Comparison of ENCODE assay signal across 25 mouse cellular contexts in genomic region chr3:153475919-153476318, GRCm38 (mm10).
DNase-seq lines count a peak whose midpoint lies in the region; TF ChIP-seq lines count a peak whose summit lies in the region.
"Had no signal": no experiment of that assay in that cellular context is flagged by ENCODE, and none has a peak within 500 bp of the region (broad histone marks: within the 10 kb centered on the region; RNA-seq: fewer than 3 reads in every experiment).

No protein-coding gene starts in this region.

- H3K9me3 ChIP-seq in heart, embryonic 10.5 days: no peaks in the 10 kb centered on the region
- H3K9me3 ChIP-seq: embryonic facial prominence, embryonic 10.5 days; embryonic facial prominence, embryonic 13.5 days; forebrain, embryonic 13.5 days; hindbrain, embryonic 10.5 days; hindbrain, embryonic 13.5 days; intestine, embryonic 15.5 days had no signal

- 91% methylated on average over 9 of the region's 9 CpGs for WGBS in heart, embryonic 10.5 days
- WGBS in heart, adult 2 months: 86% methylated on average over 9 of the region's 9 CpGs

- H3K9ac ChIP-seq in heart, adult 2 months (ENCODE audit: low read depth, low read length): no peak overlapping the region
- H3K9ac ChIP-seq: embryonic facial prominence, embryonic 13.5 days; forebrain, embryonic 13.5 days; hindbrain, embryonic 13.5 days; intestine, embryonic 15.5 days had no signal

- H3K27me3 ChIP-seq in heart, embryonic 10.5 days (ENCODE audit: insufficient read depth, poor library complexity, severe bottlenecking): no peaks in the 10 kb centered on the region
- H3K27me3 ChIP-seq in heart, adult 2 months (ENCODE audit: control insufficient read depth, insufficient read depth, low read length): no peaks in the 10 kb centered on the region
- H3K27me3 ChIP-seq in testis, adult 2 months (ENCODE audit: control insufficient read depth, insufficient read depth, low read length): no peaks in the 10 kb centered on the region
- H3K27me3 ChIP-seq: embryonic facial prominence, embryonic 13.5 days; forebrain, embryonic 13.5 days; hindbrain, embryonic 13.5 days; intestine, embryonic 15.5 days had no signal

- H3K27ac ChIP-seq in heart, embryonic 10.5 days: no peak overlapping the region
- H3K27ac ChIP-seq in heart, adult 2 months: no peak overlapping the region
- peak overlapping the region; percentile 75 for H3K27ac ChIP-seq in testis, adult 2 months (ENCODE audit: control insufficient read depth, insufficient read depth, low read depth, low read length)
- H3K27ac ChIP-seq: embryonic facial prominence, embryonic 10.5 days; embryonic facial prominence, embryonic 13.5 days; forebrain, embryonic 13.5 days; hindbrain, embryonic 10.5 days; hindbrain, embryonic 13.5 days; intestine, embryonic 15.5 days had no signal

- no peak for TF ChIP-seq POLR2A in heart, adult 2 months (IDR thresholded peaks at IDR 0.05; ENCODE audit: insufficient read depth, low read depth, low read length)
- peak; percentile 86; the same call in 1 of the 2 replicates for TF ChIP-seq POLR2A in testis, adult 2 months (IDR thresholded peaks at IDR 0.05; ENCODE audit: control insufficient read depth, low read depth, low read length)

- no peaks in the 10 kb centered on the region for H3K4me1 ChIP-seq in heart, embryonic 10.5 days
- no peaks in the 10 kb centered on the region for H3K4me1 ChIP-seq in heart, adult 2 months (ENCODE audit: control insufficient read depth, insufficient read depth, low read length)
- peaks cover 2% of the 10 kb centered on the region; the same call in 1 of the 2 replicates for H3K4me1 ChIP-seq in testis, adult 2 months (ENCODE audit: control insufficient read depth, insufficient read depth, low read length)
- H3K4me1 ChIP-seq: embryonic facial prominence, embryonic 10.5 days; embryonic facial prominence, embryonic 13.5 days; forebrain, embryonic 13.5 days; intestine, embryonic 15.5 days had no signal

- DNase-seq in heart, embryonic 10.5 days (ENCODE audit: low spot score): peak; percentile 42
- DNase-seq in heart, adult 2 months: no peak
- DNase-seq in testis, postnatal 10 days (ENCODE audit: low spot score): no peak
- peak; percentile 12 for DNase-seq in ZHBTc4 (ENCODE audit: low read depth, low spot score)
- no peak for DNase-seq in right cerebral cortex, postnatal 36 days (ENCODE audit: low spot score in 2 of 2)
- no peak for DNase-seq in embryo, embryonic 10 days (ENCODE audit: low spot score)
- DNase-seq: adrenal gland, adult 2 months; adrenal gland, postnatal 14 days; B cell, adult 2 months; cerebellum, adult 11 months; cerebellum, adult 2 months; cerebellum, adult 9-11 months; cerebellum, postnatal 25 days; embryo, embryonic 11 days; gastrocnemius, postnatal 10 days; gastrocnemius, postnatal 36 days; heart, adult 18-20 months had no signal

- no peak for TF ChIP-seq CTCF in heart, adult 2 months (IDR thresholded peaks at IDR 0.05)
- TF ChIP-seq CTCF in testis, adult 2 months (IDR thresholded peaks at IDR 0.05; ENCODE audit: control insufficient read depth, insufficient read depth, insufficient replicate concordance, low read depth, low read length): no peak

- no peaks in the 10 kb centered on the region for H3K36me3 ChIP-seq in heart, embryonic 10.5 days
- H3K36me3 ChIP-seq in heart, adult 2 months (ENCODE audit: control insufficient read depth, insufficient read depth, low read length): no peaks in the 10 kb centered on the region
- H3K36me3 ChIP-seq in testis, adult 2 months (ENCODE audit: control insufficient read depth, insufficient read depth, low read length): no peaks in the 10 kb centered on the region
- H3K36me3 ChIP-seq: embryonic facial prominence, embryonic 10.5 days; embryonic facial prominence, embryonic 13.5 days; hindbrain, embryonic 10.5 days; hindbrain, embryonic 13.5 days; intestine, embryonic 15.5 days had no signal

- intact Hi-C loops in heart, adult 2 months (cut with DNase I): no loop called here

- no peak overlapping the region for H3K4me3 ChIP-seq in heart, embryonic 10.5 days
- H3K4me3 ChIP-seq in heart, adult 2 months: no peak overlapping the region
- H3K4me3 ChIP-seq in testis, adult 2 months (ENCODE audit: control insufficient read depth, low read depth, low read length): peak overlapping the region; percentile 88
- H3K4me3 ChIP-seq: embryonic facial prominence, embryonic 10.5 days; embryonic facial prominence, embryonic 13.5 days; erythroblast, embryonic 14.5 days; forebrain, embryonic 13.5 days; hindbrain, embryonic 10.5 days; hindbrain, embryonic 13.5 days; intestine, embryonic 15.5 days had no signal

- no peaks in the 10 kb centered on the region for H3K79me2 ChIP-seq in heart, adult 2 months (replicated peaks; ENCODE audit: control insufficient read depth, insufficient read depth, low read length)

- no peak for TF ChIP-seq EP300 in heart, adult 2 months (IDR thresholded peaks at IDR 0.05; ENCODE audit: insufficient read depth, low read depth, low read length)

Comparison
In these comparisons a context has a peak if more than half of its experiments do, and no peak if none do; other contexts are left out.
1. DNase-seq: peak in heart, embryonic 10.5 days (single experiment) and ZHBTc4 (single experiment); none in heart, adult 2 months (0 of 2), testis, postnatal 10 days (single experiment), right cerebral cortex, postnatal 36 days (0 of 2) and embryo, embryonic 10 days (single experiment).